Mouse (Mus musculus) ZHBTc4 (cell line): ENCODE measurements around the gene Eya2.

Source experiments
- DNase-seq: peaks from one replicate; pipeline ENCODE4 v3.0.0-alpha.2; 2011; ENCODE audit warnings: low read depth, low spot score

Gene Eya2

GRCm38 (mm10) chr2:165769375-165769948 is 174.6 kb downstream of the Eya2 start:
- DNase-seq: no peak

- peak; percentile 90 for DNase-seq
Observed at GRCm38 (mm10) chr2:165778927-165779326, 184.1 kb downstream of the Eya2 start.

- peak; percentile 92 for DNase-seq
Observed at GRCm38 (mm10) chr2:165782324-165782723, 187.5 kb downstream of the Eya2 start.

GRCm38 (mm10) chr2:165785312-165786036 is 190.6 kb downstream of the Eya2 start:
- DNase-seq: peak; percentile 92

GRCm38 (mm10) chr2:165786467-165786866 is 191.6 kb downstream of the Eya2 start:
- DNase-seq: no peak

- DNase-seq: no peak
Observed at GRCm38 (mm10) chr2:165788005-165788404, 193.2 kb downstream of the Eya2 start.

GRCm38 (mm10) chr2:165788796-165789195 is 194.0 kb downstream of the Eya2 start:
- no peak for DNase-seq

- no peak for DNase-seq
Observed at GRCm38 (mm10) chr2:165789667-165790066, 194.8 kb downstream of the Eya2 start.

- peak; percentile 88 for DNase-seq
Observed at GRCm38 (mm10) chr2:165791026-165791425, 196.2 kb downstream of the Eya2 start.

GRCm38 (mm10) chr2:165791657-165792056 is 196.8 kb downstream of the Eya2 start:
- peak; percentile 90 for DNase-seq

GRCm38 (mm10) chr2:165792431-165793282 is 197.8 kb downstream of the Eya2 start:
- DNase-seq: peak; percentile 71

- DNase-seq: no peak
Observed at GRCm38 (mm10) chr2:165793283-165793638, 198.4 kb downstream of the Eya2 start.

- DNase-seq: no peak
Observed at GRCm38 (mm10) chr2:165797876-165798275, 203.0 kb downstream of the Eya2 start.

- peak; percentile 75 for DNase-seq
Observed at GRCm38 (mm10) chr2:165800174-165800573, 205.3 kb downstream of the Eya2 start.

GRCm38 (mm10) chr2:165808179-165808975 is 213.5 kb downstream of the Eya2 start:
- DNase-seq: peak; percentile 98

- peak; percentile 64 for DNase-seq
Observed at GRCm38 (mm10) chr2:165809091-165809490, 214.3 kb downstream of the Eya2 start.

GRCm38 (mm10) chr2:165809901-165810477 is 215.2 kb downstream of the Eya2 start:
- peak; percentile 98 for DNase-seq

- peak; percentile 94 for DNase-seq
Observed at GRCm38 (mm10) chr2:165811536-165811935, 216.7 kb downstream of the Eya2 start.

GRCm38 (mm10) chr2:165812889-165813288 is 218.1 kb downstream of the Eya2 start:
- DNase-seq: peak; percentile 28

GRCm38 (mm10) chr2:165815103-165815880 is 220.5 kb downstream of the Eya2 start:
- DNase-seq: peak; percentile 55
